Mouse (Mus musculus): ENCODE results near the gene Thumpd3. TPM values are rescaled to one million over a fixed set of nuclear protein-coding genes. Genes with fewer than 3 reads are reported as not detected.

Gene Thumpd3
- total RNA-seq (2014; fragmentation: Nextera tagmentation) (123 and 125 TPM in 2 replicates), total RNA-seq (2017) (147 and 161 TPM in 2 replicates)

DNA sequence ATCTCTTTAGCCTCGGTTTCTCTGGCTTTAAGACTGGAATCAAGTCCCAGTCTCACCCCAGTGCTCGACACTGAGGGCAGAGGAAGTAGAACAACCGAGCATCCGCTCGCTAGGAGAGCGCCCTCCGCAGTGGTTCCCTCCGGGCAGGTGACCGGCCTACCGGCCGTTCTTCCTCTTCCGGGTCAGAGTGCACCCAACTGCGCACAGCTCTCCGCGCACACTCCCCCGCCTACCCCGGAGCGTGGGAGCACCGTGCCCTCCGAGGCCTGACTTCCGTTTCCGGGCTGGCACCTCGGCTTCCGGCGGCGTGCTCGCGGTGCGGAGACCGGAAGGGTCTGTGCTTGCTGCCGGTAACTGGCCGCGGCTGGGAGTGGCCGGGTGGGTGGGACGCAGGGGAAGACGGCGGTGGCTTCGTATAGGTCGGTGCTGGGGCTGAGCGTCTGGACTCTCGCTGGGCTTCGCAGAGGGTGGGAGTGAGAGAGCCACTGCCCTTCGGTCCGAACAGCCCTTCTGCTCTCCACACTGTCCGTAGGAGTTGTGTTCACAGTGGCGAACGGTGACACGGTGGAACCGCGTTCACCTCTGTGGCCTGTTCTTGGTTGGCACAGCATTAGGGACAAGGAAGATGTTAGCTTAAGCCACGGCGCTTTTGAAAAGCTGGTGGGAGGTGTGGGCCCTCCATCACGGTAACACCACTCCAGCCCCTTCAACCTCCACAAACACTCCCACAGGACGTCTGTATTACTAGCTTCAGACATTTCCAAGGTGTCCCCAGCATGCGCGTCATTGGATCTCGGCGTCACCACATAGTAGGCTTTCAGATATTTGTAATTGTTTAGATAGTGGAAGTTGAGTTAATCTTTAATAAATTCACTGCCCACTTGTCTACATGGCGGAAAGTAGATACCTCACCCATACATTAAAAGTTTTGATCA is at the start of gene Thumpd3:
Gene Thumpd3 (plus strand): TSS at position 185 of the 935 bp plus-strand sequence.
- ATAC-seq (replicated peaks; ENCODE audit: low FRiP score, low TSS enrichment, poor library complexity, severe bottlenecking): peak; percentile 85

- ATAC-seq (replicated peaks; ENCODE audit: low FRiP score, low TSS enrichment, poor library complexity, severe bottlenecking): no peak
These were observed 46.8 kb upstream of the Thumpd3 start for GRCm38 (mm10) chr6:112999199-112999598.

GRCm38 (mm10) chr6:113000666-113001287 is 45.2 kb upstream of the Thumpd3 start:
- ATAC-seq (replicated peaks; ENCODE audit: low FRiP score, low TSS enrichment, poor library complexity, severe bottlenecking): peak; percentile 93

DNA sequence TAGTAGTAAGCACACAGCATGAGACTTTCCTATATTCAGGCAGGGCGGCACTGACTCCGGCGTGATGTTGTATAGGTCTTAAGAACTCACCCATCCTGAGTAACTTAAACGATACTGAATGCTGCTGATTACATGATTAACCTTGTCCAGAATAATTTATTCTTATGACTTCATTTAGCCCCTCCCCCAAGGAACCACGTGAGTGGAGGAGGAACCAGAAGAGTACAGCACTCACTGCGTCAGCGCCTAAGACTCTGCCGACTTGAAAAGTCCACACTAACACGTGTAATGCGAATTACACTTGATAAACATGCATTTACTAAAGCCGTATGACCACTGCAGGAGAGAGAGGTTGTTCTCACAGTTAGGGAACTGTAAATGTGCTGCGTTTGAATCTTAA is 44.3 kb upstream of the Thumpd3 start:
- peak; percentile 60 for ATAC-seq (replicated peaks; ENCODE audit: low FRiP score, low TSS enrichment, poor library complexity, severe bottlenecking)

DNA sequence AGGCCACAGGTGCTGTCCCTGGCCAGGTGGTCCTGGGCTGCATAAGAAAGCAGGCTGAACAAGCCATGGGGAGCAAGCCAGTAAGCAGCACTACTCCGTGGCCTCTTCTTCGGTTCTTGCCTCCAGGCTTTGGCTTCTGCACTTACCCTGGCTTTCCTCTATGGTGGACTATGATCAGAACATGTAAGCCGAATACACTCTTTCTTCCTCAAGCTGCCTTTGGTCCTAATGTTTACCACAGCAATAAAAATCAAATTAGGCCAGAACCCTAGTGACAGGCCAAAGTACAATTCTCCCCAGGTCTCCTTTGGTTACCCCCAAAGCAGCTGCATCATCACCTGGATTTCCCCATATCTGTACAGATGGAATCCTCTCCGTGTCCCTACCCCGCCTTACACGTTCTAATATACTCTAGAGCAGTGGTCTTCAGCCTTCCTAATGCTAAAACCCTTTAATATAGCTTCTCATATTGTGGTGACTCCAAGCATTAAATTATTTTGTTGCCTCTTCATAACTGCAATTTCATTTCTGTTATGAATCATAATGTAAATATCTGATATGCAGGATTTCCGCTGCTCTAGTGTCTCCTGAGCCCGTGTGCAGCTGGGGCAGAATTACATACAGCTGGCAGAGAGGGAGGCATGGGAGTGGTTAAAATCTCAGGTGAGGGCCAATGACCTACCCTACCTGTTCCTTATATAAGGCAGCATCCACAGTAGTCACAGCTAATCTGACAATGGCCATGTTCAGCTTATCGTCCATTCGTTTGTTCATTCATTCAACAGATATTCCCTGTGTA is 42.5 kb upstream of the Thumpd3 start:
- ATAC-seq (replicated peaks; ENCODE audit: low FRiP score, low TSS enrichment, poor library complexity, severe bottlenecking): no peak

GRCm38 (mm10) chr6:113006833-113007232 is 39.2 kb upstream of the Thumpd3 start:
- no peak for ATAC-seq (replicated peaks; ENCODE audit: low FRiP score, low TSS enrichment, poor library complexity, severe bottlenecking)

DNA sequence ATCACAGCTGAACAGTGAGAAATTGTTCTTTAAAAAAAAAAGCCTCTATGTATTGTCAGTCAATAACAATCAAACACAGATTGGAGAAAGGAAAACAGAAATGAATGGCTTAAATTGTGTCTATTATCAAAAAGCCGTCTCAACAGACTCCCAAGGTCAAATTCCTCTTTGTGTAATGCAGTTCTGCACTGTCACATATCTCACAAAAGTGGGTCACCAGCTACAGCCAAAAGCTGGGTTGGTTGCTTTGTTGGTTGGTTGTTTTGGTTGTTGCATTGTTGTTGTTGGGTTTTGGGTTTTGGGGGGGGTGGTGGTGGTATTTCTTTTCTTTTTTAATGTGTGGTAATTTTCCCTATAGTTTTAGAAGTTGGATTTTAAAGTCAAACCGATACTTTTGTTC is 34.1 kb upstream of the Thumpd3 start:
- ATAC-seq (replicated peaks; ENCODE audit: low FRiP score, low TSS enrichment, poor library complexity, severe bottlenecking): no peak

DNA sequence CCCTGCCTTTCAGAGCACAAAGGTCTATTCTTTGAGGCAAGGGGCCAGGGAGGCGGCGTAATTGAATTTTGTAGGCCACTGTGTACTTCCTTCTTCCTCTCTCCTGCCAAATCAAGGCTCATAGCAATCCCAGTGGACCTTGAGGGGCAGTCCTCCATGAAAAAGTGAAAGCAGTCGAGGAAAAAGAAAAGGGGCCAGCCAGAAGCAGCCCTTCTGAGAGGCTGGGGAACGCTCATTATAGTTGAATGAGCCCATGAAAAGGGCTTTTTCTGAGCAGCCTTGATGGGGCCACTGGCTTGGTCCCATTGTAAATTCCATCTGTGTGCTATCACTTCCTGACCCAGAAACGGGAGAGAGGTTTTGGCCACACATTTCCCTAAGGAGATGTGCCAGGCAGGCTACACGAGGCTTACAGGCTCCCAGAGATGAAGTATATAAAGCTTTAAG is 33.5 kb upstream of the Thumpd3 start:
- ATAC-seq (replicated peaks; ENCODE audit: low FRiP score, low TSS enrichment, poor library complexity, severe bottlenecking): no peak

GRCm38 (mm10) chr6:113013550-113013949 is 32.5 kb upstream of the Thumpd3 start:
- no peak for ATAC-seq (replicated peaks; ENCODE audit: low FRiP score, low TSS enrichment, poor library complexity, severe bottlenecking)

DNA sequence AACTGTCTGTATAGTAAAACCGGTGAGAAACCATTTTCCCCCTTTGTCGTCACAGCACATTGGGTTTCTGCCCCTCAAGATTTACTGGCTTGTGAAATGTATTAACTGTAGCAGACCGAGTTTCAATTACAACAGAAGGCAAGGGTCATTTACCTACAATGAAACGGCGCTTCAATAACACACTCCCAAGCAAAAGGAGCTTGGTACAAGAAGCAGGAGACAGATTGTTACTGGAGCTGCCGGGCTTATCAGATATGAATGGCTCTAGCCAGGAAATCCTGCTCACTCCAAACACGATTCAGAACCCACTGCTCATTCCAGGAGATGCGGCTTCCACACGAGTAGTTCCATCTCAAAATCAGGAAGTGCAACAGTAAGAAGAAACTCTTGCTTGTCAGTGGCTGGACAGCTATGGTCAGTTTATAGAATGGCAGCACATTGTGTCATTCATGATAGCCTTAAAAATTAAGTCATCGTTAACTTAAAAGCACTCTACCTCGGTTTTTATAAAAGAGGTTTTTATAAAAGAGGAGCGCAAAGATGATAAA is 28.5 kb upstream of the Thumpd3 start:
- no peak for ATAC-seq (replicated peaks; ENCODE audit: low FRiP score, low TSS enrichment, poor library complexity, severe bottlenecking)

- no peak for ATAC-seq (replicated peaks; ENCODE audit: low FRiP score, low TSS enrichment, poor library complexity, severe bottlenecking)
These were observed 27.9 kb upstream of the Thumpd3 start for GRCm38 (mm10) chr6:113018139-113018538.

DNA sequence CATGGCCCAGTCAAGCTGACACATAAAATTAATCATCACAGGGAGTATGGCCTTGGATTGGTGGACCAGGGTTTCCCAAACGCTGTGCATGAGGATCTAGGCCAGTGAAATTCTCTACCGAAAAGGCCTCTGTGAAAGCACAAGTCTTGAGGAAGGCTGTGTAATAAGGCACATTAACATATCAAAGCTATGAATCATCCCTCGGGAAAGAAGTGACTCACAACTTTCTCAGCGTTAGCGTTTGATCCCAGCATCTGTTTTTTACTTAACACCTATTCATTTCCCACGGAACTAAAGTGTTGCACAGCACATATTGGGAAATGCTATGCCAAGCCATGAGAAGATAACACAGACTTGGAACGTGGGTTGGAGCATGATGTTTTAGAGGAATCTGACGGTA is 21.2 kb upstream of the Thumpd3 start:
- no peak for ATAC-seq (replicated peaks; ENCODE audit: low FRiP score, low TSS enrichment, poor library complexity, severe bottlenecking)

DNA sequence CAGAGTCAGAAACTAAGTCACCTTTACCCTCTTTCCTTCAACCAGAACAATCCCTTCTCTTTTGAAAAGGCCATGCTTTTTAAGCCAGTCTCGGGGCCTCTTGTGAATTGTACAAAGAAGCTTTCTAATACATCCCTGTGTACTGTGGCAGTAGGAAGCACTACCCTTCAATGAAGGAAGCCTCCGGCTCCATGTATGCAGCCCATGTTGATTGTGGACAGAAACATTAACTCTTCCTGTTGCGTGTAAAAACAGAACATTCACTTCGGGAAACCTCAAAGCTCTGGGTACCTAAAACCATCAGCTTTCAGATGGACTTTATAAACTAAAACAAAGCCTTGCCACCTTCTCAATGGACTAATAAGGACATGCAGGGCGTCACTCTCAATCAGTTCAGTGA is 20.3 kb upstream of the Thumpd3 start:
- no peak for ATAC-seq (replicated peaks; ENCODE audit: low FRiP score, low TSS enrichment, poor library complexity, severe bottlenecking)

GRCm38 (mm10) chr6:113027446-113027845 is 18.6 kb upstream of the Thumpd3 start:
- ATAC-seq (replicated peaks; ENCODE audit: low FRiP score, low TSS enrichment, poor library complexity, severe bottlenecking): no peak

- no peak for ATAC-seq (replicated peaks; ENCODE audit: low FRiP score, low TSS enrichment, poor library complexity, severe bottlenecking)
These were observed 17.0 kb upstream of the Thumpd3 start for GRCm38 (mm10) chr6:113029006-113029405.

GRCm38 (mm10) chr6:113030553-113030952 is 15.5 kb upstream of the Thumpd3 start:
- no peak for ATAC-seq (replicated peaks; ENCODE audit: low FRiP score, low TSS enrichment, poor library complexity, severe bottlenecking)

- no peak for ATAC-seq (replicated peaks; ENCODE audit: low FRiP score, low TSS enrichment, poor library complexity, severe bottlenecking)
These were observed 14.9 kb upstream of the Thumpd3 start for GRCm38 (mm10) chr6:113030970-113031660.

DNA sequence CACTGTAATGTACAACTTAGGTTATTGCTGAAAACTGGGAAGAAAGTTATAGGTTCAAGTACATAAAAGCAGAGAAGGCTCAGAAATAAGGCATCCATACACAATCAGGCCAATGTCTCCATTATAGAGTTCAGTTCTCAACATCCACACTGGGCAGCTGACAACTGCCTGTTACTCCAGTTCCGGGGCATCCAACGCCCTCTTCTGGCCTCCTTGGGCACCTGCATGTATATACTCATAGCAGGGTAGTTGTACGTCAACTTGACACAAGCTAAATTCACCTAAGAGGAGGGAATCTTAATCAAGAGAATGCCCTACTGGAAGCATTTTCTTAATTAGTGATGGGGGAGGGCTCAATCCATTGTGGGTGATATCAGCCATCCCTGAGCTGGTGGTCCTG is 13.9 kb upstream of the Thumpd3 start:
- no peak for ATAC-seq (replicated peaks; ENCODE audit: low FRiP score, low TSS enrichment, poor library complexity, severe bottlenecking)

GRCm38 (mm10) chr6:113033185-113033584 is 12.8 kb upstream of the Thumpd3 start:
- ATAC-seq (replicated peaks; ENCODE audit: low FRiP score, low TSS enrichment, poor library complexity, severe bottlenecking): no peak
